In genomic region chr5:90223534-90224381, GRCm38 (mm10) we compare ENCODE assay signal across 8 mouse cellular contexts. TPM values are rescaled to one million over a fixed set of nuclear protein-coding genes. Genes with fewer than 3 reads are reported as not detected.
DNase-seq lines count a peak whose midpoint lies in the region; ATAC-seq lines count a peak whose summit lies in the region.

Cox18 (minus strand) TSS chr5:90224001.

- peak within 1 kb of the TSS; percentile 60 for H3K4me3 ChIP-seq in hindbrain, embryonic 12.5 days

- peak within 1 kb of the TSS; percentile 81 for H3K27ac ChIP-seq in hindbrain, embryonic 12.5 days

- peak within 1 kb of the TSS; percentile 77 for H3K4me2 ChIP-seq in hindbrain, embryonic 12.5 days (replicated peaks)

- peak; percentile 98 for ATAC-seq in hindbrain, embryonic 12.5 days (ENCODE audit: low FRiP score)

- WGBS in hindbrain, embryonic 12.5 days: 1% methylated on average over 62 of the region's 62 CpGs

- H3K27me3 ChIP-seq in hindbrain, embryonic 12.5 days: no peaks in the 10 kb centered on the region

- peaks cover 7% of the 10 kb centered on the region for H3K4me1 ChIP-seq in hindbrain, embryonic 12.5 days

- DNase-seq in NIH3T3 (ENCODE audit: low read depth): peak; percentile 100
- DNase-seq in cerebellum, postnatal 10 days: peak; percentile 99
- peak; percentile 96 to 98 for DNase-seq in frontal cortex, postnatal 10 days (ENCODE audit: low spot score in 2 of 2)
- DNase-seq in layer of hippocampus, postnatal 14 days (ENCODE audit: low spot score in 2 of 2): peak; percentile 97 to 99
- peak; percentile 99 for DNase-seq in lung, postnatal 14 days
- DNase-seq in retina, adult 2 months (ENCODE audit: low read depth, low spot score): peak; percentile 98
- DNase-seq in thymus, postnatal 36 days: peak; percentile 98 to 99

- peaks cover 14% of the 10 kb centered on the region for H3K36me3 ChIP-seq in hindbrain, embryonic 12.5 days

- peak within 1 kb of the TSS; percentile 74 for H3K9ac ChIP-seq in hindbrain, embryonic 12.5 days

- H3K9me3 ChIP-seq in hindbrain, embryonic 12.5 days (replicated peaks): no peaks in the 10 kb centered on the region

RNA-seq across cellular contexts. Expression of gene Cox18, which starts in this region (rescaled TPM):
- polyA plus RNA-seq in hindbrain, embryonic 12.5 days (2016; fragmentation: Nextera tagmentation; extraction: Ambion mirVana): 26.6 and 28.6 TPM in 2 replicates
- total RNA-seq in layer of hippocampus, postnatal 14 days (2021): 10 to 100 TPM; 26.3 to 27.2 TPM

Comparison
In these comparisons a context has a peak if more than half of its experiments do, and no peak if none do; other contexts are left out.
1. Peak in every context shown above with its lines: DNase-seq, ATAC-seq, H3K4me3 ChIP-seq and H3K27ac ChIP-seq.